Mouse (Mus musculus): Measurements from ENCODE around the gene Nlk. TPM values are rescaled to one million over a fixed set of nuclear protein-coding genes. Genes with fewer than 3 reads are reported as not detected.
"Not testable (repeated sequence)": the region's sequence is repeated elsewhere in the genome, so short reads cannot be mapped to it uniquely, and the experiment has no call there.

Nlk gene
- polyA plus RNA-seq, 1 experiment from 2014 or later = 16.4 TPM

DNA sequence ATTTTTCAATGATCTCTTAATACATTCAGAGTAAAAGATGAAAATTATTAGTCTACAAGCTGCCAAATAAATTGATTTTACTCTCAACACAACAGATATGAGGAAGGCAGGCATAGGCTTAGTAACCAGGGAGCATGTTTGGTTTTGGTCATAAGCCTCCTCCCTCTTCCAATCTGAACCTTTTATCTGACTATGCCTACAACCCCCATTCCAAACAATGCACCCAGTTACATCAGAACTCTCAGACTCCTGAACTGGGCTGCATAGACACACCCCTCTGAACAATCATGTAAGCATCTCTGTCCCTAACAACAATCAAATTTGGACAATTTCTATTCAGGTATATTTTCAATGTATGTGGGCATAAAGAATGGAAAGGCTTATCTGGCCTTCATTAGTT, 85.9 kb downstream of the Nlk start:
- DNase-seq (ENCODE audit: low spot score) = no peak
- no peak overlapping the region for H3K4me3 ChIP-seq
- no peaks in the 10 kb centered on the region for H3K4me1 ChIP-seq
- no peaks in the 10 kb centered on the region for H3K27me3 ChIP-seq (replicated peaks; ENCODE audit: low read depth, poor library complexity, severe bottlenecking)
- peaks cover 18% of the 10 kb centered on the region; the same call in 1 of the 2 replicates for H3K36me3 ChIP-seq (replicated peaks)
- H3K27ac ChIP-seq (replicated peaks) = no peak overlapping the region
- no peaks in the 10 kb centered on the region for H3K9me3 ChIP-seq

DNA sequence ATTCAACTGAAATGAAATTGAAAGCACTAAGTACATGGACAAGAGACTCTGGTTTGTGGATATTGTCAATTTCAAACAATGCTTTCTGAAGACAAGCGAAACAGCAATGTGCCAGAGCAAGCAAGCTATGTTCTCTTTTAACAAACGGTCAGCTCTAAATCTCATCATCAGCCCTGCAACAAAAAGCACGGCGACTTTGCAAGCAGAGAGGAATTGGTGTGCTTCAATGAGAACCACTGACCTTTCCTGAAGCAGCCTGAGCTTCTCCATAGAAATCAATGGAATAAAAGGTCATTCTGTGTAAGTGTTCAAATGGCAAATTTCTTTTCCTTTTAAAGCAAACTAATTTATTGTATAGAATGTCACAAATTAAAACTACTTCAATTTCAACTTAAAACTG, 87.5 kb downstream of the Nlk start:
- Histone ChIP-seq H3K4me3 (no peak overlapping the region), H3K4me1 (no peaks in the 10 kb centered on the region), H3K9me3 (no peaks in the 10 kb centered on the region), H3K36me3 (replicated peaks) (peaks cover 10% of the 10 kb centered on the region; the same call in 1 of the 2 replicates), H3K27ac (replicated peaks) (no peak overlapping the region), H3K27me3 (replicated peaks; ENCODE audit: low read depth, poor library complexity, severe bottlenecking) (no peaks in the 10 kb centered on the region)
- no peak for DNase-seq (ENCODE audit: low spot score)
- 88% methylated on average over 4 of the region's 4 CpGs for WGBS

DNA sequence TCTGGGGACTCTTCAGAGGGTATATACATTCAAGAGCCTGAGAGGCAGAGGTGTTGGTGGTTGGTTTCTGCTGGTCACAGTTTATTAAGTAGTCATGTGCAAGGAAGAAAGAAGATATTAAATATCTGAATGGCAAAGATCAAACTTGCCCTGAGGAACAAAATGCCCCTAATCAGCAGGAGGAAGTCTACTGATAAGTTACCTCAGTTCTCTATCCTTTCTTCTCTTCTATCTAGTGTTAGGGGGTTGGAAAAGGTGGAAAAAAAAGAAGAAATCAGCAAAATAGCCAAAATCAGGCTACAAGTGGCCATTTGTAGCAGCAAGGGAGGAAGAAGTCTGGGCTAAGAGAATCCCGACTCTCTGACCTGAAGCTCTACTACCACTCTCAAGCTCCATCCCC, 92.3 kb downstream of the Nlk start:
- H3K9me3 ChIP-seq = no peaks in the 10 kb centered on the region
- no peak for DNase-seq (ENCODE audit: low spot score)
- peaks cover 11% of the 10 kb centered on the region for H3K36me3 ChIP-seq (replicated peaks)
- H3K27me3 ChIP-seq (replicated peaks; ENCODE audit: low read depth, poor library complexity, severe bottlenecking) = no peaks in the 10 kb centered on the region
- WGBS = 91% methylated on average over 1 of the region's 1 CpGs
- no peak overlapping the region for H3K4me3 ChIP-seq
- peaks cover 10% of the 10 kb centered on the region for H3K4me1 ChIP-seq
- no peak overlapping the region for H3K27ac ChIP-seq (replicated peaks)

DNA sequence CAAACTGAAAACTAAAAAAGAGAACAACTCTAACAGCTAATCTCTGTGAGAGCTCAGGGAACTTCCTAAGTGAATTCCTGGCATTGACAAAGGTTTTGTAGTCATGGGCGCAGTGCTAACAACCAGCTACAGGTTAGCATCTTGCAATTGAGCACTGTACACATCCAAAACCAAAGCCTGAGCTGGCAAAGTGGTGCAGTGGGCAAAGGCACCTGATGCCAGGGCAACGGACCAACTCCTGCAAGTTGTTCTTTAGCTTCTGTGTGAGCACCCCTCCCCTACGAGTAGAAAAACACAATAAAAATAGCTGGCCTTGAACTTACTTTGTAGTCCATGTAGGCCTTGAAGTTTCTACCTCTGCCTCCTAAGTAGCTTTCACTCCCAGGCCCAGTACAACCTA, 94.4 kb downstream of the Nlk start:
- Histone ChIP-seq H3K9me3 (no peaks in the 10 kb centered on the region), H3K4me1 (peaks cover 20% of the 10 kb centered on the region), H3K27me3 (replicated peaks; ENCODE audit: low read depth, poor library complexity, severe bottlenecking) (no peaks in the 10 kb centered on the region), H3K36me3 (replicated peaks) (peaks cover 11% of the 10 kb centered on the region), H3K27ac (replicated peaks) (no peak overlapping the region), H3K4me3 (no peak overlapping the region)
- no peak for DNase-seq (ENCODE audit: low spot score)
- 91% methylated on average over 3 of the region's 3 CpGs for WGBS

DNA sequence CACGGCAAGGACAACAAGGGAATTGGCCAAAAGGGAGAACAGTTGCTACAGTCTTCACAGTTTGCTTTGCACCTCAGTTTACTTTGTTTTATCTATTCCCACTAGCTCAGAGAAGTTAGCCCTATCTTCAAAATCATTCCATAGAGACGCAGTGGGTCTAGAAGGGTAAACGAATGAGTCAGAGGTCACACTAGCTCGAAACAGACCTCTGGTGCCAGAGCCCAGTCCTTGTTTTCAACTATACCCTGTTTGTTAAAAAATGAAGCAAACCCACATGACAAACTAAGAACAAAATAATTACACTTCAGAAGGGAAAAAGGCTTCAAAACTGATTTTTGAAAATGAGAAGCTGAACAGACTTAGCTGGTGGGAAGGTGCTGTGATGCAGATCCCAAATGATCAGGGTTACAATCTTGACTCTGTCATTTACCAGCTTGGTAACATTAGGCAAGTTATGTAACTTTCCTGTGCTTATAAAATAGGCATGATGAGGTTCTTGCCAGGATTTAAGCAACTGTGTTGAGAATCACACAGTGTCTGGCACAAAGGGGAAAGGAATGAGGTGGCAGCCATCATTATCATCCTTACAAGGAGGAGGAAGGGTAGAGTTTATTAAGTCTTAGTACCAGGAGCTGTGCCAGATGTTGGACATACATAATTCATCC, 96.1 kb downstream of the Nlk start:
- DNase-seq (ENCODE audit: low spot score) = no peak
- peaks cover 11% of the 10 kb centered on the region for H3K36me3 ChIP-seq (replicated peaks)
- peaks cover 34% of the 10 kb centered on the region for H3K4me1 ChIP-seq
- 73% methylated on average over 4 of the region's 4 CpGs for WGBS
- H3K27me3 ChIP-seq (replicated peaks; ENCODE audit: low read depth, poor library complexity, severe bottlenecking) = no peaks in the 10 kb centered on the region
- H3K4me3 ChIP-seq = no peak overlapping the region
- H3K27ac ChIP-seq (replicated peaks) = no peak overlapping the region
- no peaks in the 10 kb centered on the region for H3K9me3 ChIP-seq

DNA sequence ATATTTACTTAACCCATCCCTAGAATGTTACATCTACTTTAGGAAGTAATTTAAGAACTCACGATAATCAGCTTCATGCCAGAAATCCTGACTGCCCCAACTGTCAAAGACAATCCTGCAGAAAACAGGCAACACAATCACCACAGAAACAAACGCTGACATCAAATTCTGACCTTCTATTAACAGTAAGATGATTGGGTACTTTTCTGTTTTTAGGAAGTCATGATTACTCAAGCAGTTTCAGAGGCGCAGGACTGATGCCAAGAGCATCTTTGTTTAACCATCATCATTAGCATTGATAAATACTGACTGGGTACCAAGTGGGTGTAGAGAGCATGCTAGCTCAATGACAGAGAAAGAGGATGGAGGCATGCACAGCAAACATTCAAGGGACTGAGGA, 96.7 kb downstream of the Nlk start:
- H3K4me1 ChIP-seq = peaks cover 40% of the 10 kb centered on the region
- no peak overlapping the region for H3K27ac ChIP-seq (replicated peaks)
- no peak overlapping the region for H3K4me3 ChIP-seq
- no peak for DNase-seq (ENCODE audit: low spot score)
- peaks cover 12% of the 10 kb centered on the region for H3K36me3 ChIP-seq (replicated peaks)
- no peaks in the 10 kb centered on the region for H3K9me3 ChIP-seq
- WGBS = 79% methylated on average over 3 of the region's 3 CpGs
- no peaks in the 10 kb centered on the region for H3K27me3 ChIP-seq (replicated peaks; ENCODE audit: low read depth, poor library complexity, severe bottlenecking)

GRCm38 (mm10) chr11:78600051-78600450, 97.1 kb downstream of the Nlk start:
- H3K4me3 ChIP-seq = no peak overlapping the region
- H3K27me3 ChIP-seq (replicated peaks; ENCODE audit: low read depth, poor library complexity, severe bottlenecking) = no peaks in the 10 kb centered on the region
- peaks cover 17% of the 10 kb centered on the region for H3K36me3 ChIP-seq (replicated peaks)
- no peak for DNase-seq (ENCODE audit: low spot score)
- WGBS = 83% methylated on average over 4 of the region's 4 CpGs
- H3K9me3 ChIP-seq = no peaks in the 10 kb centered on the region
- H3K4me1 ChIP-seq = peaks cover 44% of the 10 kb centered on the region
- no peak overlapping the region for H3K27ac ChIP-seq (replicated peaks)

DNA sequence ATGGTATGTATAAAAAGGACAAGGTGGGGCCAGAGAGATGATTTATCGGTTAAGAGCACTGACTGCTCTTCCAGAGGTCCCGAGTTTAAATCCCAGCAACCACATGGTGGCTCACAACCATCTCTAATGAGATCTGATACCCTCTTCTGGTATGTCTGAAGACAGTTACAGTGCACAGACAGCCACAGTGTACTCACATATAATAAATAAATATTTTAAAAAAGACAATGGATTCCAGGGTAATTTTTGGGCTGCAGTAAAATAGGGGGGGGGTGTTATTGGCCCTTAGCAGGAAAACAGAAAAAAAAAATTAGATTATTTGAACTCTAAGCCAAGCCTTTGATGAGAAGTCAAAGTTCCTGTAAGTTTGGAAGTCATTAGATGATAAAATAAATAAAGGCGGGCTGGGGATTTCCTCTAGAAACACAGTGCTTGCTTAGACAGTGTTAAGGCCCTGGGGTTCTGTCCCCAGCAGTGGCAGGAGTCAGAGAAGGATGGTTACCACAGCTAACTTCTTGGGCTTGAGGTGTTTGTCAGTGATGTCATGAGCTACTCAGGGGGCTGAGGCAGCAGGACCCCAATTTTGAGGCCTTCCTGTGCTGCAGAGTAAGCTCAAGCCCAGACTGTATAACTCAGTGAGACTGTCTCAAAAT, 98.3 kb downstream of the Nlk start:
- Histone ChIP-seq H3K27me3 (replicated peaks; ENCODE audit: low read depth, poor library complexity, severe bottlenecking) (no peaks in the 10 kb centered on the region), H3K27ac (replicated peaks) (no peak overlapping the region), H3K36me3 (replicated peaks) (peaks cover 20% of the 10 kb centered on the region), H3K9me3 (no peaks in the 10 kb centered on the region), H3K4me3 (no peak overlapping the region), H3K4me1 (peaks cover 45% of the 10 kb centered on the region)
- no peak for DNase-seq (ENCODE audit: low spot score)
- WGBS = 70% methylated on average over 3 of the region's 3 CpGs

DNA sequence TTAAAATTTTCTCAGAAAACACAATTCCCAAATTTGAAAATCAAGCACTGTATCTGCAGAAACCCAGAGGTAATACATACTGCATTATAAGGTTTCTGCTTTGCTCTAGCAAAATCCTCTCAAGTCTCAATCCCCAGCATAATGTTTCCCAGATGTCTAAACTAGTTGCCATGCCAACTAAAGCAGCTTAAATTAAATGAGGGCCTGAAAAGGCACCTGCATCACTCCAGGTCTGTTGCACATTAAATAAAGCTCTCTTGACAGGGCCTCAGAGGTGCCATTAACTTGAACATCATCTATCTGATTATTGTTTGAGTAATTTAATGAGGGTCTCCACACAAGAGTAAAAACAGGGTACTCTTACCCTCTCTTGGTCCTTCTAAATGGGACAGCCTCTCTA, 100.4 kb downstream of the Nlk start:
- peak; percentile 51 for DNase-seq (ENCODE audit: low spot score)
- no peak overlapping the region for H3K27ac ChIP-seq (replicated peaks)
- peaks cover 12% of the 10 kb centered on the region for H3K36me3 ChIP-seq (replicated peaks)
- peaks cover 45% of the 10 kb centered on the region for H3K4me1 ChIP-seq
- H3K9me3 ChIP-seq = no peaks in the 10 kb centered on the region
- no peaks in the 10 kb centered on the region for H3K27me3 ChIP-seq (replicated peaks; ENCODE audit: low read depth, poor library complexity, severe bottlenecking)
- H3K4me3 ChIP-seq = no peak overlapping the region

GRCm38 (mm10) chr11:78595773-78596172, 101.4 kb downstream of the Nlk start:
- Histone ChIP-seq H3K4me3 (no peak overlapping the region), H3K4me1 (peaks cover 43% of the 10 kb centered on the region), H3K36me3 (replicated peaks) (peaks cover 12% of the 10 kb centered on the region), H3K27ac (replicated peaks) (no peak overlapping the region), H3K27me3 (replicated peaks; ENCODE audit: low read depth, poor library complexity, severe bottlenecking) (no peaks in the 10 kb centered on the region), H3K9me3 (no peaks in the 10 kb centered on the region)
- WGBS = 90% methylated on average over 2 of the region's 2 CpGs
- no peak for DNase-seq (ENCODE audit: low spot score)

- Histone ChIP-seq H3K27me3 (replicated peaks; ENCODE audit: low read depth, poor library complexity, severe bottlenecking) (no peaks in the 10 kb centered on the region), H3K36me3 (replicated peaks) (peaks cover 14% of the 10 kb centered on the region; the same call in 1 of the 2 replicates), H3K4me1 (peaks cover 35% of the 10 kb centered on the region), H3K9me3 (no peaks in the 10 kb centered on the region), H3K4me3 (no peak overlapping the region), H3K27ac (replicated peaks) (no peak overlapping the region)
- no peak for DNase-seq (ENCODE audit: low spot score)
- WGBS = 90% methylated on average over 6 of the region's 6 CpGs
These were observed 102.8 kb downstream of the Nlk start for GRCm38 (mm10) chr11:78594271-78594964.

DNA sequence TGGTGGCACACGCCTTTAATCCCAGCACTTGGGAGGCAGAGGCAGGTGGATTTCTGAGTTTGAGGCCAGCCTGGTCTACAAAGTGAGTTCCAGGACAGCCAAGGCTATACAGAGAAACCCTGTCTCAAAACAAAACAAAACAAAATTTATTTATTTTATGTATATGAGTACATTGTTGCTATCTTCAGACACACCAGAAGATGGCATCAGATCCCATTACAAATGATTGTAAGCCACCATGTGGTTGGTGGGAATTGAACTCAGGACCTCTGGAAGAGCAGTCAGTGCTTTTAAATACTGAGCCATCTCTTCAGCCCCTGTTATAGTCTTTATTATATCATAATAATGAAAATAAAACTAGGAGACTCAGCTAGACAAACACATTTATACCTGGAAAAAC, 109.5 kb downstream of the Nlk start:
- H3K9me3 ChIP-seq; H3K27me3 ChIP-seq (replicated peaks; ENCODE audit: low read depth, poor library complexity, severe bottlenecking); H3K4me1 ChIP-seq; H3K27ac ChIP-seq (replicated peaks); H3K4me3 ChIP-seq; DNase-seq (ENCODE audit: low spot score): not testable (repeated sequence)
- 93% methylated on average over 1 of the region's 1 CpGs for WGBS
- peaks cover 54% of the 10 kb centered on the region for H3K36me3 ChIP-seq (replicated peaks)

- Histone ChIP-seq H3K4me1 (no peaks in the 10 kb centered on the region), H3K27ac (replicated peaks) (no peak overlapping the region), H3K27me3 (replicated peaks; ENCODE audit: low read depth, poor library complexity, severe bottlenecking) (no peaks in the 10 kb centered on the region), H3K9me3 (0 out of 2 replicates have a peak, but pooled peaks cover 4% of the 10 kb centered on the region), H3K36me3 (replicated peaks) (peaks cover 70% of the 10 kb centered on the region), H3K4me3 (no peak overlapping the region)
- DNase-seq (ENCODE audit: low spot score) = no peak
These were observed 111.1 kb downstream of the Nlk start for GRCm38 (mm10) chr11:78586099-78586498.

Measured in embryonic facial prominence, embryonic 10.5 days (tissue).